Mouse (Mus musculus) lung, postnatal 0 days (tissue): ENCODE measurements around the gene Tpst2.

Experiments used
- CTCF ChIP-seq: IDR thresholded peaks from 2 replicates; pipeline ENCODE4 v1.5.1; 2016; ENCODE audit warnings: antibody characterized with exemption, mild to moderate bottlenecking
- EP300 ChIP-seq: IDR thresholded peaks from 2 replicates; pipeline ENCODE4 v1.6.1; 2016; ENCODE audit warnings: antibody characterized with exemption, mild to moderate bottlenecking, control low read depth

GRCm38 (mm10) chr5:112327854-112328253 is 51.4 kb downstream of the Tpst2 start:
- TF ChIP-seq EP300, result no peak
- TF ChIP-seq CTCF, result no peak
